Mouse (Mus musculus): Measurements from ENCODE around the gene Vamp5.

GRCm38 (mm10) chr6:72347166-72347941, 32.9 kb downstream of the Vamp5 start, which contains the start of gene 0610030E20Rik:
- TF ChIP-seq CTCF (IDR thresholded peaks at IDR 0.05), result peak; percentile 41
- TF ChIP-seq EP300 (IDR thresholded peaks at IDR 0.05), result peak; percentile 29; the same call in 1 of the 2 replicates
